Mouse (Mus musculus) layer of hippocampus, postnatal 10 days (tissue): ENCODE measurements around the gene Zcchc17. TPM values are rescaled to one million over a fixed set of nuclear protein-coding genes. Genes with fewer than 3 reads are reported as not detected.

Source experiments
- DNase-seq, 2 experiments: peaks; one replicate each; pipeline ENCODE4 v3.0.0; 2021; ENCODE audit warnings: low spot score in 2 of 2
- total RNA-seq, 2 experiments: library from RNA; stranded (reverse); gene quantifications; 2 replicates each; pipeline ENCODE4 v1.2.3; 2021

Zcchc17 gene
- total RNA-seq, 2 experiments from 2014 or later: 54.9 to 57.8 TPM

- DNase-seq: no peak
These were observed 40.2 kb downstream of the Zcchc17 start for GRCm38 (mm10) chr4:130319564-130319963.

- DNase-seq: no peak
These were observed 41.6 kb downstream of the Zcchc17 start for GRCm38 (mm10) chr4:130318122-130318521.

- DNase-seq: no peak
These were observed 43.1 kb downstream of the Zcchc17 start for GRCm38 (mm10) chr4:130316691-130317090.

- no peak for DNase-seq
These were observed 43.8 kb downstream of the Zcchc17 start for GRCm38 (mm10) chr4:130315771-130316527.

GRCm38 (mm10) chr4:130313552-130313951 lies 46.2 kb downstream of the Zcchc17 start:
- DNase-seq: no peak

- no peak for DNase-seq
These were observed 47.2 kb downstream of the Zcchc17 start for GRCm38 (mm10) chr4:130312526-130312925.

GRCm38 (mm10) chr4:130309254-130309653 lies 50.5 kb downstream of the Zcchc17 start:
- DNase-seq: no peak

GRCm38 (mm10) chr4:130308231-130309081 lies 51.3 kb downstream of the Zcchc17 start, which contains the start of the genes Fabp3 and Gm10570:
TSS of gene Fabp3 (plus strand) at chr4:130308595.
TSS of gene Gm10570 (minus strand) at chr4:130308674.
- DNase-seq: peak; percentile 57 to 72

- DNase-seq: peak; percentile 38 to 47
These were observed 51.9 kb downstream of the Zcchc17 start for GRCm38 (mm10) chr4:130307851-130308230.

- no peak for DNase-seq
These were observed 52.7 kb downstream of the Zcchc17 start for GRCm38 (mm10) chr4:130306796-130307630.

- no peak for DNase-seq
These were observed 55.0 kb downstream of the Zcchc17 start for GRCm38 (mm10) chr4:130304746-130305145.

GRCm38 (mm10) chr4:130302285-130302870 lies 57.4 kb downstream of the Zcchc17 start:
- no peak for DNase-seq

GRCm38 (mm10) chr4:130299629-130300018 lies 60.1 kb downstream of the Zcchc17 start:
- DNase-seq: no peak

- no peak for DNase-seq
These were observed 60.7 kb downstream of the Zcchc17 start for GRCm38 (mm10) chr4:130298877-130299628.

GRCm38 (mm10) chr4:130297123-130297529 lies 62.6 kb downstream of the Zcchc17 start:
- no peak for DNase-seq

- DNase-seq: no peak
These were observed 63.3 kb downstream of the Zcchc17 start for GRCm38 (mm10) chr4:130296243-130296965.

GRCm38 (mm10) chr4:130295047-130295745 lies 64.5 kb downstream of the Zcchc17 start:
- no peak for DNase-seq

GRCm38 (mm10) chr4:130294513-130294912 lies 65.2 kb downstream of the Zcchc17 start:
- DNase-seq: no peak

- DNase-seq: peak; percentile 74 to 79
These were observed 67.5 kb downstream of the Zcchc17 start for GRCm38 (mm10) chr4:130292271-130292670.
